In the genomic region with DNA sequence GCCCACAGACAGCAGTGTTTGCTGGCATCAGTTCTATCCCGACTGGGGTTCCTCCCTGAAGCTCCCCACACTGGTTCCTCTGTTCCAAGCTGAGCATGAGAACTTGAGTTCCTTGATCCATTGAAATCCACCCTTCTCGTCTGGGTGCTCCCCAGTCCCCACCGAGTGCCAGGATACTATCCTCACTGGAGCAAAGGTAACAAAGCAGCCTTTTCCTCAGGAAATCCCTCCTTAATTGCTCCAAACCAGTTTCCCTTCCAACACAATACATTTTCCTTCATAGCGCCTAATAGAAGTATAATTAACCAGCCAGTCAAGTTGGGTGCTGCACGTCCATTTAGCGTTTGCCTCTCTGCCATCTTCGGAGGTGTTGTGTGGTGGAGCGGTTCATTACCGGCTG, we compare ENCODE assay signal across 16 mouse cellular contexts.
DNase-seq lines count a peak whose midpoint lies in the region; ATAC-seq lines count a peak whose summit lies in the region.
"Had no signal": no experiment of that assay in that cellular context is flagged by ENCODE, and none has a peak within 500 bp of the region (broad histone marks: within the 10 kb centered on the region; RNA-seq: fewer than 3 reads in every experiment).

No protein-coding gene starts in this region.

- ATAC-seq in heart, embryonic 12.5 days (ENCODE audit: insufficient number of reproducible peaks, low FRiP score), result no peak
- peak; percentile 37 for ATAC-seq in lung, embryonic 16.5 days (ENCODE audit: low read depth)
- 0 out of 2 replicates have a peak, but pooled peaks have one; percentile 3 for ATAC-seq in heart, embryonic 16.5 days (replicated peaks; ENCODE audit: extremely low read depth, insufficient read depth, low FRiP score)
- ATAC-seq: forebrain, embryonic 15.5 days; liver, embryonic 12.5 days had no signal

- H3K9ac ChIP-seq in heart, embryonic 12.5 days, result no peak overlapping the region
- no peak overlapping the region for H3K9ac ChIP-seq in lung, embryonic 16.5 days (ENCODE audit: low read length)
- no peak overlapping the region for H3K9ac ChIP-seq in heart, embryonic 16.5 days (ENCODE audit: low read length)
- H3K9ac ChIP-seq: forebrain, embryonic 15.5 days; limb, embryonic 12.5 days; liver, embryonic 12.5 days had no signal

- H3K4me2 ChIP-seq in heart, embryonic 12.5 days, result no peak overlapping the region
- no peak overlapping the region for H3K4me2 ChIP-seq in lung, embryonic 16.5 days (ENCODE audit: low read depth, low read length)
- H3K4me2 ChIP-seq in heart, embryonic 16.5 days (ENCODE audit: low read depth, low read length), result no peak overlapping the region
- H3K4me2 ChIP-seq: forebrain, embryonic 15.5 days; limb, embryonic 12.5 days; liver, embryonic 12.5 days had no signal

- peak; percentile 68 for DNase-seq in heart, adult 8-10 months (ENCODE audit: low spot score)
- no peak for DNase-seq in lung, postnatal 10 days
- no peak for DNase-seq in limb, embryonic 10.5 days (ENCODE audit: low spot score)
- no peak for DNase-seq in left cerebral cortex, adult 8-10 months (ENCODE audit: low spot score in 2 of 2)
- DNase-seq: cerebellum, adult 2 months; kidney, adult 8-10 months; kidney, postnatal 4 days; layer of hippocampus, adult 9-11 months; lung, postnatal 4 days had no signal

- H3K27ac ChIP-seq in heart, embryonic 12.5 days (ENCODE audit: poor library complexity, severe bottlenecking), result no peak overlapping the region
- peak overlapping the region; percentile 43 for H3K27ac ChIP-seq in lung, embryonic 16.5 days (ENCODE audit: low read length)
- H3K27ac ChIP-seq in heart, embryonic 16.5 days (ENCODE audit: low read length), result no peak overlapping the region
- 0 out of 2 replicates have a peak overlapping the region, but pooled peaks have one; percentile 11 for H3K27ac ChIP-seq in limb, embryonic 10.5 days
- H3K27ac ChIP-seq: embryonic facial prominence, embryonic 10.5 days; forebrain, embryonic 15.5 days; limb, embryonic 12.5 days; liver, embryonic 12.5 days had no signal

- H3K9me3 ChIP-seq in heart, embryonic 12.5 days (replicated peaks), result no peaks in the 10 kb centered on the region
- no peaks in the 10 kb centered on the region for H3K9me3 ChIP-seq in lung, embryonic 16.5 days (ENCODE audit: control insufficient read depth, low read length)
- H3K9me3 ChIP-seq in heart, embryonic 16.5 days (replicated peaks; ENCODE audit: control insufficient read depth, low read length), result no peaks in the 10 kb centered on the region
- no peaks in the 10 kb centered on the region for H3K9me3 ChIP-seq in limb, embryonic 10.5 days (replicated peaks)
- H3K9me3 ChIP-seq: embryonic facial prominence, embryonic 10.5 days; forebrain, embryonic 15.5 days; limb, embryonic 12.5 days; liver, embryonic 12.5 days had no signal

- H3K27me3 ChIP-seq in heart, embryonic 12.5 days (replicated peaks), result no peaks in the 10 kb centered on the region
- H3K27me3 ChIP-seq in lung, embryonic 16.5 days (ENCODE audit: control insufficient read depth, insufficient read depth, low read depth, low read length), result no peaks in the 10 kb centered on the region
- H3K27me3 ChIP-seq in heart, embryonic 16.5 days (ENCODE audit: control insufficient read depth, insufficient read depth, low read length), result no peaks in the 10 kb centered on the region
- H3K27me3 ChIP-seq in limb, embryonic 10.5 days (ENCODE audit: low read depth, poor library complexity, severe bottlenecking), result no peaks in the 10 kb centered on the region
- H3K27me3 ChIP-seq: forebrain, embryonic 15.5 days; limb, embryonic 12.5 days; liver, embryonic 12.5 days had no signal

- no peak overlapping the region for H3K4me3 ChIP-seq in heart, embryonic 12.5 days
- no peak overlapping the region for H3K4me3 ChIP-seq in lung, embryonic 16.5 days (ENCODE audit: low read length)
- H3K4me3 ChIP-seq in heart, embryonic 16.5 days (ENCODE audit: low read length), result no peak overlapping the region
- H3K4me3 ChIP-seq in limb, embryonic 10.5 days, result no peak overlapping the region
- H3K4me3 ChIP-seq: embryonic facial prominence, embryonic 10.5 days; forebrain, embryonic 15.5 days; limb, embryonic 12.5 days; liver, embryonic 12.5 days had no signal

- 77% methylated on average over 9 of the region's 9 CpGs for WGBS in heart, embryonic 12.5 days
- WGBS in lung, embryonic 16.5 days, result 62% methylated on average over 9 of the region's 9 CpGs
- 72% methylated on average over 9 of the region's 9 CpGs for WGBS in heart, embryonic 16.5 days
- WGBS in limb, embryonic 10.5 days, result 86% methylated on average over 9 of the region's 9 CpGs

- peaks cover 7% of the 10 kb centered on the region for H3K4me1 ChIP-seq in heart, embryonic 12.5 days (replicated peaks)
- H3K4me1 ChIP-seq in lung, embryonic 16.5 days (replicated peaks; ENCODE audit: control insufficient read depth, insufficient read depth, low read length), result peaks cover 6% of the 10 kb centered on the region
- no peaks in the 10 kb centered on the region for H3K4me1 ChIP-seq in heart, embryonic 16.5 days (ENCODE audit: control insufficient read depth, insufficient read depth, low read length)
- H3K4me1 ChIP-seq in limb, embryonic 10.5 days, result peaks cover 33% of the 10 kb centered on the region
- H3K4me1 ChIP-seq: liver, embryonic 12.5 days had no signal

- no peaks in the 10 kb centered on the region for H3K36me3 ChIP-seq in heart, embryonic 12.5 days
- H3K36me3 ChIP-seq in lung, embryonic 16.5 days (ENCODE audit: control insufficient read depth, insufficient read depth, low read length), result no peaks in the 10 kb centered on the region
- no peaks in the 10 kb centered on the region for H3K36me3 ChIP-seq in heart, embryonic 16.5 days (ENCODE audit: control insufficient read depth, insufficient read depth)
- no peaks in the 10 kb centered on the region for H3K36me3 ChIP-seq in limb, embryonic 10.5 days
- H3K36me3 ChIP-seq: embryonic facial prominence, embryonic 10.5 days; forebrain, embryonic 15.5 days; limb, embryonic 12.5 days; liver, embryonic 12.5 days had no signal

Comparison
In these comparisons a context has a peak if more than half of its experiments do, and no peak if none do; other contexts are left out.
1. H3K27ac ChIP-seq: peak in lung, embryonic 16.5 days (single experiment) and limb, embryonic 10.5 days (single experiment); none in heart, embryonic 12.5 days (single experiment) and heart, embryonic 16.5 days (single experiment).